Mouse (Mus musculus) neural tube, postnatal 0 days (tissue): ENCODE results near the gene Gtf2h3. TPM values are rescaled to one million over a fixed set of nuclear protein-coding genes. Genes with fewer than 3 reads are reported as not detected.

Source experiments
- polyA plus RNA-seq: library from polyadenylated mRNA; unstranded; fragments of >200 nt; fragmentation: Nextera tagmentation; extraction: Ambion mirVana; gene quantifications from 2 replicates; pipeline ENCODE4 v1.2.1, GENCODE M21; 2015

Gtf2h3 gene
- 28.7 and 29.9 TPM in 2 replicates for polyA plus RNA-seq

GRCm38 (mm10) chr5:124578633-124579317 lies at the start of gene Gtf2h3, which contains the start of gene Eif2b1:
Gtf2h3 (plus strand) TSS chr5:124579140.
Eif2b1 (minus strand) TSS chr5:124579131.

GRCm38 (mm10) chr5:124530655-124531582 lies 48.0 kb upstream of the Gtf2h3 start, which contains the start of gene Rilpl1:
Rilpl1 (minus strand) TSS chr5:124531391.

GRCm38 (mm10) chr5:124540383-124540786 lies 38.6 kb upstream of the Gtf2h3 start, which contains the start of gene Tmed2:
Tmed2 (plus strand) TSS chr5:124540695.

GRCm38 (mm10) chr5:124552558-124553307 lies 26.2 kb upstream of the Gtf2h3 start, which contains the start of gene Ddx55:
Ddx55 (plus strand) TSS chr5:124552864.

GRCm38 (mm10) chr5:124628448-124629363 lies 49.8 kb downstream of the Gtf2h3 start, which contains the start of gene Atp6v0a2:
Atp6v0a2 (plus strand) TSS chr5:124628576.

Other genes with a start within 250 kb of the Gtf2h3 start
- 97.0 and 154 TPM in 2 replicates for gene Cdk2ap1, start 216.1 kb upstream of the Gtf2h3 start, polyA plus RNA-seq
- 63.9 and 66.5 TPM in 2 replicates for gene Sbno1, start 153.1 kb upstream of the Gtf2h3 start, polyA plus RNA-seq
- gene Kmt5a, start 139.2 kb upstream of the Gtf2h3 start, polyA plus RNA-seq, result 21.6 and 24.9 TPM in 2 replicates
- gene Rilpl2, start 100.8 kb upstream of the Gtf2h3 start, polyA plus RNA-seq, result 31.5 and 34.5 TPM in 2 replicates
- 11.5 and 14.5 TPM in 2 replicates for gene Snrnp35, start 96.0 kb upstream of the Gtf2h3 start, polyA plus RNA-seq
- gene Rilpl1, start 47.7 kb upstream of the Gtf2h3 start, polyA plus RNA-seq, result 16.2 and 17.0 TPM in 2 replicates
- 285 and 303 TPM in 2 replicates for gene Tmed2, start 38.4 kb upstream of the Gtf2h3 start, polyA plus RNA-seq
- gene Ddx55, start 26.3 kb upstream of the Gtf2h3 start, polyA plus RNA-seq, result 21.2 and 22.1 TPM in 2 replicates
- gene Eif2b1, start within 50 bp of the Gtf2h3 start, polyA plus RNA-seq, result 58.4 and 60.1 TPM in 2 replicates
- gene Atp6v0a2, start 49.4 kb downstream of the Gtf2h3 start, polyA plus RNA-seq, result 29.5 and 29.9 TPM in 2 replicates
- gene Dnah10, start 145.9 kb downstream of the Gtf2h3 start, polyA plus RNA-seq, result 0.12 and 0.27 TPM in 2 replicates